Mouse (Mus musculus) testis, adult 2 months (tissue): ENCODE results near the gene Gm17949.

Experiments used
- CTCF ChIP-seq: fragments of 200-500 bp; IDR thresholded peaks from 2 replicates; pipeline ENCODE4 v1.5.1; 2012; ENCODE audit warnings: low read depth, mild to moderate bottlenecking, inconsistent platforms, low read length, moderate library complexity; ENCODE audit not compliant: control insufficient read depth, insufficient read depth, insufficient replicate concordance
- POLR2A ChIP-seq: fragments of 200-500 bp; IDR thresholded peaks from 2 replicates; pipeline ENCODE4 v1.6.1; 2012; ENCODE audit warnings: low read depth, mild to moderate bottlenecking, inconsistent platforms, low read length, moderate library complexity; ENCODE audit not compliant: control insufficient read depth

DNA sequence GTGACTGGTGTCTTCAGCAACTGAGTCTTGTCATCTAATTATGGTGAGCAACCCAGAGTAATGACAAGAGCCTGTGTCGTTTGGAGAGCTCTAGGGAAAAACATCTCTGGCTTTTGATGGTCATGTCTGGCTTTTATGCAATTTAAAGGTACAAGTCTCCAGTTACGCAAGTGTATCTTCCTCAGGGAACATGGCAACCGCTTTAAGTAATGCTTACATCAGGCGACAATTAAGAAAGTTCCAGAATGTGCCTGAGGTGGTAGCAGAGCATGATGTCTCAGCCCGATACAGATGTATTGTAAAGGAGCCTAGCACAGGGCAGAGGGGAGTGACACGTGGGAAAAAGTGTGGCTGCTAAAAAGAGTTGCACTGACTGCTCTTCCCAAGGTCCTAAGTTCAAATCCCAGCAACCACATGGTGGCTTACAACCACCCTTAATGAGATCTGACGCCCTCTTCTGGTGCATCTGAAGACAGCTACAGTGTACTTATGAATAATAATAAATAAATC lies 22.3 kb upstream of the Gm17949 start:
- TF ChIP-seq POLR2A = no peak
- TF ChIP-seq CTCF = no peak
